Mouse (Mus musculus): ENCODE data around the gene Ech1.

Ech1 gene

GRCm38 (mm10) chr7:28824941-28825685, at the start of gene Ech1:
TSS of gene Ech1 (plus strand) at chr7:28825217.
- peak; percentile 89 for DNase-seq (ENCODE audit: low spot score)

- no peak for DNase-seq (ENCODE audit: low spot score)
Observed at GRCm38 (mm10) chr7:28778825-28779224, 46.2 kb upstream of the Ech1 start.

- DNase-seq (ENCODE audit: low spot score) = peak; percentile 52
Observed at GRCm38 (mm10) chr7:28780067-28780658, 44.9 kb upstream of the Ech1 start.

- no peak for DNase-seq (ENCODE audit: low spot score)
Observed at GRCm38 (mm10) chr7:28780857-28781256, 44.2 kb upstream of the Ech1 start.

- no peak for DNase-seq (ENCODE audit: low spot score)
Observed at GRCm38 (mm10) chr7:28781261-28781663, 43.8 kb upstream of the Ech1 start.

GRCm38 (mm10) chr7:28785161-28785560, 39.9 kb upstream of the Ech1 start:
- DNase-seq (ENCODE audit: low spot score) = no peak

GRCm38 (mm10) chr7:28787884-28788283, 37.1 kb upstream of the Ech1 start:
- DNase-seq (ENCODE audit: low spot score) = no peak

GRCm38 (mm10) chr7:28788307-28789195, 36.5 kb upstream of the Ech1 start, which contains the start of gene Rinl:
TSS of gene Rinl (plus strand) at chr7:28788969.
- DNase-seq (ENCODE audit: low spot score) = no peak

- no peak for DNase-seq (ENCODE audit: low spot score)
Observed at GRCm38 (mm10) chr7:28789235-28789634, 35.8 kb upstream of the Ech1 start.

GRCm38 (mm10) chr7:28790066-28790806, 34.8 kb upstream of the Ech1 start:
- no peak for DNase-seq (ENCODE audit: low spot score)

GRCm38 (mm10) chr7:28791706-28792105, 33.3 kb upstream of the Ech1 start:
- DNase-seq (ENCODE audit: low spot score) = no peak

- DNase-seq (ENCODE audit: low spot score) = no peak
Observed at GRCm38 (mm10) chr7:28792391-28793185, 32.4 kb upstream of the Ech1 start.

GRCm38 (mm10) chr7:28793834-28794233, 31.2 kb upstream of the Ech1 start:
- DNase-seq (ENCODE audit: low spot score) = no peak

GRCm38 (mm10) chr7:28794496-28794895, 30.5 kb upstream of the Ech1 start:
- no peak for DNase-seq (ENCODE audit: low spot score)

- DNase-seq (ENCODE audit: low spot score) = no peak
Observed at GRCm38 (mm10) chr7:28795832-28796231, 29.2 kb upstream of the Ech1 start.

- peak; percentile 69 for DNase-seq (ENCODE audit: low spot score)
Observed at GRCm38 (mm10) chr7:28796562-28796975, 28.4 kb upstream of the Ech1 start.

GRCm38 (mm10) chr7:28799994-28800393, 25.0 kb upstream of the Ech1 start:
- no peak for DNase-seq (ENCODE audit: low spot score)

GRCm38 (mm10) chr7:28801451-28801850, 23.6 kb upstream of the Ech1 start:
- no peak for DNase-seq (ENCODE audit: low spot score)

GRCm38 (mm10) chr7:28801901-28802670, 22.9 kb upstream of the Ech1 start:
- no peak for DNase-seq (ENCODE audit: low spot score)
